Mouse (Mus musculus): ENCODE data around the gene Pdk3. TPM values are rescaled to one million over a fixed set of nuclear protein-coding genes. Genes with fewer than 3 reads are reported as not detected.

Gene Pdk3
- polyA plus RNA-seq (2012; rRNA removed) (31.0 and 33.6 TPM in 2 replicates), polyA plus RNA-seq (2014; fragmentation: Nextera tagmentation; extraction: Ambion mirVana) (56.7 and 63.1 TPM in 2 replicates)

DNA sequence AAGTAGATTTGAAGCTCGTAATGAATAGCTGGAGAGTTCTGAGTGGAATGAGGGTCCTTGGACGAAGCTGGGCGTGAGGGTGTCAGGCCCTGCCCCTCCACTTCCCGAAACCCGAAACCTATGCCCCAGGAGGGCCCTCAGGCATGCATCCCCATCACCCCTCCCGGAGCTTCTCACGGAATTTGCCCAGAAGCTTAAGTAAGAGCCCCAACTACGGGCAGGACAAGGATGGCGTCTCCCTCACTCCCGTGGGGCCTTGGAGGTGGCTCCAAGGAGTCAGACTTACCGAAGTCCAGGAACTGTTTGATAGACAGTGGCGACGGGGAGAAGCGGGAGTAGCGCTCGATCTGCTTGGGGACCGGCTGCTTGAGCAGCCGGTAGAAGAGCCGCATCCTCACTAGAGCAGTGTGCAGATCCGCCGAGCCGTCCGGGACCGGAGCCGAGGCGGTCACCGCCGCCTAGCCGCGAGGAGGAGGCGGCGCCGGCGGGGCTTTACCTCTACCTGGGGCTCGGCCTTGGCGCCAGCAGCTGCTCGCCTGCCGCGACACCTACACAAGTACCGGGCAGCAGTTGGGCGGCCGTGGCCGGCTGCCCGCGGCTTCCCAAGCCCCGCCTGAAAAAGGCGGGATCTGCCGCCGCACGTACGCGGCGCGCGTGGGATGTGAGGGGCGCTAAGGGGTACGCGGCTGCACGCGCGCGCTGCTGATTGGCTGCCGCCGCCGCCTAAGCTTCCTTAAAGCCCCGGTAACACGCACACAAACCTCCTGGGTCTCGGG lies at the start of gene Pdk3:
Gene Pdk3, minus strand, starts transcription at position 641 of the 776 bp plus-strand sequence.
- Histone ChIP-seq H3K27me3 (ENCODE audit: control insufficient read depth, insufficient read depth, low read length) (no peaks in the 10 kb centered on the region), H3K36me3 (ENCODE audit: control insufficient read depth, insufficient read depth, low read length) (no peaks in the 10 kb centered on the region), H3K27ac (replicated peaks; ENCODE audit: low read depth, low read length) (peak within 1 kb of the TSS; percentile 90), H3K9ac (ENCODE audit: low read depth, low read length, severe bottlenecking) (peak within 1 kb of the TSS; percentile 65), H3K4me1 (ENCODE audit: control insufficient read depth, insufficient read depth, low read length) (no peaks in the 10 kb centered on the region; the same call in 1 of the 2 replicates), H3K4me3 (replicated peaks; ENCODE audit: low read length) (peak within 1 kb of the TSS; percentile 55), H3K9me3 (ENCODE audit: control insufficient read depth, low read length) (no peaks in the 10 kb centered on the region), H3K4me2 (replicated peaks; ENCODE audit: low read depth, low read length, severe bottlenecking) (peak within 1 kb of the TSS; percentile 48)
- 36% methylated on average over 47 of the region's 68 CpGs for WGBS
- ATAC-seq (ENCODE audit: low FRiP score, low read depth), result peak; percentile 94
- DNase-seq (ENCODE audit: low spot score), result peak; percentile 82
- TF ChIP-seq POLR2A (IDR thresholded peaks at IDR 0.05; ENCODE audit: borderline replicate concordance, extremely low read depth, insufficient read depth, insufficient read length), result no peak

DNA sequence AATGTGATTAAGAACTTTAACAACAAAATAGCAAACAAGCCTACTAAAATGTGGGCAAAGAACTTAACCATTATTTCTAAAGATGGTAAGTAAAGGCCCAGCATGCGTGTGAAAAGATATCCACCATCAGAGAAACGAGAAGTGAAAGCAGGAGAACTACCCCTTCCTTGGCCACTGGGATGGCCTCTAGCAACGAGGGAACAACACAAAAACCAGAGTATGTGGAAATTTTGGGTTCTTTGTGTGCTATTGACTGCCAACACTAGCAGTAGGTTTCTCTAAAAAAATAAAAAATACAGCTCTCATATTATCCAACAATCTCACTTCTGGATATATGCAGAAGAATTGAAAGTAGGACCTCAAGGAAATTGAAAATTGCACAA lies 45.6 kb upstream of the Pdk3 start:
- TF ChIP-seq POLR2A (IDR thresholded peaks at IDR 0.05; ENCODE audit: borderline replicate concordance, extremely low read depth, insufficient read depth, insufficient read length), result no peak
- Histone ChIP-seq H3K4me1 (ENCODE audit: control insufficient read depth, insufficient read depth, low read length) (no peaks in the 10 kb centered on the region), H3K36me3 (ENCODE audit: control insufficient read depth, insufficient read depth, low read length) (no peaks in the 10 kb centered on the region), H3K27me3 (ENCODE audit: control insufficient read depth, insufficient read depth, low read length) (no peaks in the 10 kb centered on the region), H3K4me2 (replicated peaks; ENCODE audit: low read depth, low read length, severe bottlenecking) (no peak overlapping the region), H3K27ac (replicated peaks; ENCODE audit: low read depth, low read length) (no peak overlapping the region), H3K4me3 (replicated peaks; ENCODE audit: low read length) (no peak overlapping the region), H3K9me3 (ENCODE audit: control insufficient read depth, low read length) (no peaks in the 10 kb centered on the region), H3K9ac (ENCODE audit: low read depth, low read length, severe bottlenecking) (no peak overlapping the region)
- ATAC-seq (ENCODE audit: low FRiP score, low read depth), result no peak
- DNase-seq (ENCODE audit: low spot score), result no peak
- WGBS, result 75% methylated on average over 3 of the region's 3 CpGs

DNA sequence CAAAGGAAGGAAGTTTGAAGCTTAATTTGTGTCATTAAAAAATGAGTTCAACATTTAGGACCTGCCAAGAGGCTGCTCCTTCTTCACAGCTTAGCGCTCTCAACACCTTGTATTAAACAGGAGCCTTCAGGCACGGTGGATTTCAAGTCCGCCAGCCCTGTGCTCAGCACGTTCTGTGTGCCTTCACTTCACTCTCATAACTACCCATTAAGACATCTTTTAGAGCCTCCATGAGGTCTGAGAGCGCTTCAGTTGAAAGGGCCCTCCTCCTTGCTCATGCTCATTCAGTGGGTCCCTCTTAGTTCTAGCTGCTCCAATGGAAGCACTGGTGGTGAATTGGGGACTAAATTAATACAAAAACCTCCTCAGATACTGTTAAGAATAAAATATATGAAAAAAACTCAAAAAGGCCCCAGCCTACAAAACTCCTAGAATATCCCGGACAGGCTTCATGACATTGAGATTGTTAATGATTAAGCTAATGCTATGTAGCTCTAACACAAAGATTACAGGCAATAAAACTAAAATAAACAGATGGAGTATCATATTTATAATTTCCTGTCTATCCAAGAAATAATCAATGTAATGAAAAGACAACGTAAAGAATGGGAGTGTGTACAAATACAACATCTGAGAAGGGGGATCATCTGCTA lies 45.1 kb upstream of the Pdk3 start:
- Histone ChIP-seq H3K9me3 (ENCODE audit: control insufficient read depth, low read length) (no peaks in the 10 kb centered on the region), H3K4me1 (ENCODE audit: control insufficient read depth, insufficient read depth, low read length) (no peaks in the 10 kb centered on the region), H3K36me3 (ENCODE audit: control insufficient read depth, insufficient read depth, low read length) (no peaks in the 10 kb centered on the region), H3K4me2 (replicated peaks; ENCODE audit: low read depth, low read length, severe bottlenecking) (no peak overlapping the region), H3K4me3 (replicated peaks; ENCODE audit: low read length) (no peak overlapping the region), H3K9ac (ENCODE audit: low read depth, low read length, severe bottlenecking) (no peak overlapping the region), H3K27ac (replicated peaks; ENCODE audit: low read depth, low read length) (no peak overlapping the region), H3K27me3 (ENCODE audit: control insufficient read depth, insufficient read depth, low read length) (no peaks in the 10 kb centered on the region)
- WGBS, result 82% methylated on average over 7 of the region's 7 CpGs
- no peak for ATAC-seq (ENCODE audit: low FRiP score, low read depth)
- no peak for DNase-seq (ENCODE audit: low spot score)
- TF ChIP-seq POLR2A (IDR thresholded peaks at IDR 0.05; ENCODE audit: borderline replicate concordance, extremely low read depth, insufficient read depth, insufficient read length), result no peak

DNA sequence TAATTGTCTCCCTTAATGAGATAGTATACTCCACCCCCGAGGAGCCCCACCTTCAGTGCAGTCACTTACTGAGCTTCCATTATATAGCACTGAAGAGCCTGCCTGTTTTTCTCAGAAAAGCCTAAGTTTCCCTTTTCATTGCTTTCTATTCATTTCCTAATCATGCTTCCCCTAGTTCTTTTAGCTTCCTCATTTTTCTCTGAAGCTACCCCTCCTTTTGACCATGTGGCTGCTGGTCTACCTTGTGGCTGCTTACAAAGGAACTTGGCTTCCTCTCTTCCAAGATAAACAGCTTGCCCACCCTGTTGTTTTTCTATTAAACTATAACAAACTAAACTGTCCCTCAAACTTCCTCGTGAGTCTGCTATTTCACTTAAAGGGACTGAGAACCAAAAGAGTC lies 31.4 kb upstream of the Pdk3 start:
- 51% methylated on average over 2 of the region's 2 CpGs for WGBS
- Histone ChIP-seq H3K9me3 (ENCODE audit: control insufficient read depth, low read length) (no peaks in the 10 kb centered on the region), H3K36me3 (ENCODE audit: control insufficient read depth, insufficient read depth, low read length) (no peaks in the 10 kb centered on the region), H3K4me2 (replicated peaks; ENCODE audit: low read depth, low read length, severe bottlenecking) (no peak overlapping the region), H3K27ac (replicated peaks; ENCODE audit: low read depth, low read length) (no peak overlapping the region), H3K4me3 (replicated peaks; ENCODE audit: low read length) (no peak overlapping the region), H3K4me1 (ENCODE audit: control insufficient read depth, insufficient read depth, low read length) (no peaks in the 10 kb centered on the region), H3K9ac (ENCODE audit: low read depth, low read length, severe bottlenecking) (no peak overlapping the region), H3K27me3 (ENCODE audit: control insufficient read depth, insufficient read depth, low read length) (no peaks in the 10 kb centered on the region)
- TF ChIP-seq POLR2A (IDR thresholded peaks at IDR 0.05; ENCODE audit: borderline replicate concordance, extremely low read depth, insufficient read depth, insufficient read length), result no peak
- DNase-seq (ENCODE audit: low spot score) (no peak), ATAC-seq (ENCODE audit: low FRiP score, low read depth) (no peak)

DNA sequence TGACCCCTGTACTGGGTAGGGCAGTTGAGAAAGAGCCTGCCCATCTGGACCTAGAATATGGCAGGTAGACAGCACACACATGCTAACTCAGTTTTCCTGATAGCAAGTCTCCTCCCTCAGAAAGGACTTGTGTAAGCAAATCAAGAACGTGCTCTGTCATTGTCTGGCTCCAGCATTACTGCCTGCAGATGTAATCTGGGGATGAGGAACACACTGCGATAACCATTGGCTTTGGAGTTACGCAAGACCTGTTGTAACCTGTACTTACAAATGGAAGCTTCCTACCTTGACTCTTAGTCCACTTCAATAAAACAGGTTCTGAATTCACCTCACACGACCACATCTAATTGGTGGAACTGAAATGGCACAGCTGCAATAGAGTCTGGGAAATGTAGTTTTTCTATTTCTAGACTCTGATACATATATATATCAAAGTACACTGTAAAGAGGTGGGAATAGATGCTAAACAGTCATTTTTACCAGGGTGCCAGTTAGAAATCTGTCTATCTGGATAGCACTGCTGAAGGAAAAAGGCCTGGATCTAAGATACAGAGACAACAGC lies 30.6 kb upstream of the Pdk3 start:
- H3K9me3 ChIP-seq (ENCODE audit: control insufficient read depth, low read length), result no peaks in the 10 kb centered on the region
- no peak overlapping the region for H3K4me2 ChIP-seq (replicated peaks; ENCODE audit: low read depth, low read length, severe bottlenecking)
- WGBS, result 78% methylated on average over 4 of the region's 4 CpGs
- no peak overlapping the region for H3K27ac ChIP-seq (replicated peaks; ENCODE audit: low read depth, low read length)
- ATAC-seq (ENCODE audit: low FRiP score, low read depth) (no peak), DNase-seq (ENCODE audit: low spot score) (no peak)
- H3K27me3 ChIP-seq (ENCODE audit: control insufficient read depth, insufficient read depth, low read length), result no peaks in the 10 kb centered on the region
- no peak for TF ChIP-seq POLR2A (IDR thresholded peaks at IDR 0.05; ENCODE audit: borderline replicate concordance, extremely low read depth, insufficient read depth, insufficient read length)
- no peaks in the 10 kb centered on the region for H3K4me1 ChIP-seq (ENCODE audit: control insufficient read depth, insufficient read depth, low read length)
- H3K36me3 ChIP-seq (ENCODE audit: control insufficient read depth, insufficient read depth, low read length), result no peaks in the 10 kb centered on the region
- no peak overlapping the region for H3K9ac ChIP-seq (ENCODE audit: low read depth, low read length, severe bottlenecking)
- no peak overlapping the region for H3K4me3 ChIP-seq (replicated peaks; ENCODE audit: low read length)

Data from limb, embryonic 14.5 days (tissue).